Mouse (Mus musculus): ENCODE data around the gene Pigw. TPM values are rescaled to one million over a fixed set of nuclear protein-coding genes. Genes with fewer than 3 reads are reported as not detected.

The Pigw gene
- polyA plus RNA-seq, 1 experiment = 4.5 TPM

DNA sequence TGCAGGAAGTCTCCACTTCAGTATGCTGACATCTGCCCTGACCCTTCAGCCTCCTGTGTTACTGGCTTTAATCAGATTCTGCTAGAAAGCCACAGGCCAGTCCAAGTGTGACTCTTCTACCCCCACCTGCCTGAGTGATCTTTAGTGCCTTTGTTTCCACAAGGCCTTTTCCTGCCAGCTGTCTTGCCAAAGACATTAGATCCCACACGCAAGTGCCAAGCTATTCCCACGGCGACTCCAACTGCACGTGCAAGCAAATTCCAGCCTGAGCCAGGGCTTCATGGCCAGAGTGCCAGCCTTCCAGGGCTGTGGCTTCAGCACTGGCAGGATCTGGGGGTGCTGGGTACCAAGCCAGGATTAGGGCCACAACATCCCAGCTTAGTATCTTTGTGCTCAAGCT lies 30.3 kb upstream of the Pigw start:
- no peak overlapping the region for H3K4me2 ChIP-seq (ENCODE audit: low read depth)
- H3K36me3 ChIP-seq (ENCODE audit: control insufficient read depth, insufficient read depth) = peaks cover 10% of the 10 kb centered on the region
- no peak overlapping the region for H3ac ChIP-seq (ENCODE audit: control insufficient read depth, insufficient read length)
- H3K79me2 ChIP-seq (ENCODE audit: control insufficient read depth, insufficient read depth) = peaks cover 2% of the 10 kb centered on the region
- no peak overlapping the region for H3K4me3 ChIP-seq
- H3K27me3 ChIP-seq (ENCODE audit: control insufficient read depth, insufficient read depth, insufficient read length) = no peaks in the 10 kb centered on the region
- TF ChIP-seq MYOD1 (IDR thresholded peaks at IDR 0.05; ENCODE audit: control insufficient read depth in 1 of 3, insufficient read length in 2 of 3, low read depth in 2 of 3) = peak in 2 of 3 experiments; percentile 48 to 76
- TF ChIP-seq POLR2A (IDR thresholded peaks at IDR 0.05; ENCODE audit: insufficient read length, low read depth) = no peak
- peak in 2 of 3 experiments; percentile 70 to 88 for TF ChIP-seq MYOG (IDR thresholded peaks at IDR 0.05; ENCODE audit: control insufficient read depth in 1 of 3, insufficient read depth in 1 of 3, insufficient read length in 2 of 3, low read depth in 2 of 3)

DNA sequence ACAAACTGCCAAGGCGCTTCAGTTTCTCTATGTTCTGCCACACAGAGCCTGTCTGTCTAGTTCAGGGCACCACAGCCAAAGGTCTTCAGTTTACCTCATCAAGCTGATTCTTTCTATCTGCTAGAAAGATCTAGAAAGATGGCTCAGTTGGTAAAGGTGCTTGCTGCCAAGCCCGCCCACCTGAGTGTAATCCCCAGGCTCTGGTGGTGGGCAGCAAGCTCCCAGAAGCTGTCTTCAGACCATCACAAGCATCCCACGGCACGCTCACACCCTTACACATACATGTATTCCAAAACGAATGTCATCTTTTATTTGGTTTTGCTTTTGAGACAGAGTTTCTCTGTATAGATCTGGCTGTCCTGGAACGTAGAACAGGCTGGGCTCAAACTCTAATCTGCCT lies 28.4 kb upstream of the Pigw start:
- Histone ChIP-seq H3K36me3 (ENCODE audit: control insufficient read depth, insufficient read depth) (peaks cover 10% of the 10 kb centered on the region), H3ac (ENCODE audit: control insufficient read depth, insufficient read length) (no peak overlapping the region), H3K4me3 (no peak overlapping the region), H3K4me2 (ENCODE audit: low read depth) (no peak overlapping the region), H3K79me2 (ENCODE audit: control insufficient read depth, insufficient read depth) (no peaks in the 10 kb centered on the region), H3K27me3 (ENCODE audit: control insufficient read depth, insufficient read depth, insufficient read length) (no peaks in the 10 kb centered on the region)
- TF ChIP-seq TCF3 (IDR thresholded peaks at IDR 0.05; ENCODE audit: insufficient read length, low read depth) (no peak), MYOD1 (IDR thresholded peaks at IDR 0.05; ENCODE audit: control insufficient read depth in 1 of 3, insufficient read length in 2 of 3, low read depth in 2 of 3) (no peak), REST (IDR thresholded peaks at IDR 0.05; ENCODE audit: insufficient read depth, insufficient read length) (no peak), MYOG (IDR thresholded peaks at IDR 0.05; ENCODE audit: control insufficient read depth in 1 of 3, insufficient read depth in 1 of 3, insufficient read length in 2 of 3, low read depth in 2 of 3) (no peak), USF1 (IDR thresholded peaks at IDR 0.05; ENCODE audit: low read depth) (no peak), E2F4 (IDR thresholded peaks at IDR 0.05; ENCODE audit: insufficient read depth) (no peak), POLR2AphosphoS2 (IDR thresholded peaks at IDR 0.05; ENCODE audit: insufficient read length, low read depth) (no peak), CEBPB (IDR thresholded peaks at IDR 0.05; ENCODE audit: insufficient read depth, poor library complexity, severe bottlenecking) (no peak), SRF (IDR thresholded peaks at IDR 0.05; ENCODE audit: control insufficient read depth, insufficient read length, low read depth) (no peak), POLR2A (IDR thresholded peaks at IDR 0.05; ENCODE audit: insufficient read length, low read depth) (no peak), TCF12 (IDR thresholded peaks at IDR 0.05; ENCODE audit: insufficient read depth, poor library complexity, severe bottlenecking) (no peak), MAX (IDR thresholded peaks at IDR 0.05; ENCODE audit: low read depth) (no peak)

DNA sequence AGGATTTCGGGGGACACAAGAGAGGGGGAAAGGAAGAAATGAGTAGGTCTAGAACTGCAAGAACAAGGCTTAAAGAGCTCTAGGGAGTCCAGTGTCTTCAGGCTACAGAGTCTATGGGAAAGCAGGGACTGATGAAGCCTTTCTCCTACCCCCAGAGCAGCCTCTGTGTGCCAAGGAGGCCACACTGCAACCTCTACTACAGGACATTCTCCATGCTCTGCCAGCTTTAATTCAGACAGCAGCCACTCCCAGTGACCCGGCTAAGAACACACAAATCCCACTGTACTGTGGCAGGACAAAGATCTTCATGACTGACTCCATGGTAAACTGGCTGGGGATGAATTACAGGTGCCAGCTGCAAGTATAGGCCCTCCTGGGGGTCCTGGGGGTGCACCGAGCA lies 27.0 kb upstream of the Pigw start:
- no peak overlapping the region for H3K4me2 ChIP-seq (ENCODE audit: low read depth)
- TF ChIP-seq REST (IDR thresholded peaks at IDR 0.05; ENCODE audit: insufficient read depth, insufficient read length) (no peak), POLR2AphosphoS2 (IDR thresholded peaks at IDR 0.05; ENCODE audit: insufficient read length, low read depth) (no peak), SRF (IDR thresholded peaks at IDR 0.05; ENCODE audit: control insufficient read depth, insufficient read length, low read depth) (no peak), USF1 (IDR thresholded peaks at IDR 0.05; ENCODE audit: low read depth) (no peak), MYOG (IDR thresholded peaks at IDR 0.05; ENCODE audit: control insufficient read depth in 1 of 3, insufficient read depth in 1 of 3, insufficient read length in 2 of 3, low read depth in 2 of 3) (no peak), MAX (IDR thresholded peaks at IDR 0.05; ENCODE audit: low read depth) (no peak), TCF3 (IDR thresholded peaks at IDR 0.05; ENCODE audit: insufficient read length, low read depth) (no peak), MYOD1 (IDR thresholded peaks at IDR 0.05; ENCODE audit: control insufficient read depth in 1 of 3, insufficient read length in 2 of 3, low read depth in 2 of 3) (no peak), E2F4 (IDR thresholded peaks at IDR 0.05; ENCODE audit: insufficient read depth) (no peak), CEBPB (IDR thresholded peaks at IDR 0.05; ENCODE audit: insufficient read depth, poor library complexity, severe bottlenecking) (no peak), POLR2A (IDR thresholded peaks at IDR 0.05; ENCODE audit: insufficient read length, low read depth) (no peak), TCF12 (IDR thresholded peaks at IDR 0.05; ENCODE audit: insufficient read depth, poor library complexity, severe bottlenecking) (no peak)

DNA sequence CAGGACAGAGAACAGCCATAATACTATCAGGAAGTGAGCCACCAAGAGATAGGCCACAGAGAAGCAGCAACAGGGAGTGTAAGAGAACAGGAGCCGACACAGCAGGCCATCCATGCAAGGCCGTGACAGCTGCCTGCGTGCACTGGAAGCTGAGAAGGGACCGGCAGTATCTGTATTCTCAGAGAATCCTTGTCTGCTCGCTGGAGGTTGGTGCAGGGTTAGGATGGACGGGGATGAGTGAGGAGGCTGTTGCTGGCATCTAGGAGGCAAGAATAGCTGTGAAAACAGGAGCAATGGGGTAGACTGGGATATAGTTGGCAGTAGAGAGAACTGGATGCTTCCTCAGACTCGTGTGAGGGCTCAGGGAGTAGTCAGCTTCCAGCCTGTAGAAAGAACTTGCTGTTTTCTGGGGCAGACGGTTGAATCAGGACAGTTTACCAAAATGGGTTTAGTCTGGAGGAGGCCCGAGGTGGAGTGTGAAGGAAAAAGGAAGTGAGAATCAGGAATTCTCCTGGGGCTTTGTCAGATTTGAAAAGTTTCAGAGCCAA lies 24.6 kb upstream of the Pigw start:
- H3K36me3 ChIP-seq (ENCODE audit: control insufficient read depth, insufficient read depth) = peaks cover 14% of the 10 kb centered on the region
- no peak overlapping the region for H3K4me2 ChIP-seq (ENCODE audit: low read depth)
- no peaks in the 10 kb centered on the region for H3K79me2 ChIP-seq (ENCODE audit: control insufficient read depth, insufficient read depth)
- no peak overlapping the region for H3K4me3 ChIP-seq
- H3K27me3 ChIP-seq (ENCODE audit: control insufficient read depth, insufficient read depth, insufficient read length) = no peaks in the 10 kb centered on the region
- no peak overlapping the region for H3ac ChIP-seq (ENCODE audit: control insufficient read depth, insufficient read length)
- TF ChIP-seq MYOG (IDR thresholded peaks at IDR 0.05; ENCODE audit: control insufficient read depth in 1 of 3, insufficient read depth in 1 of 3, insufficient read length in 2 of 3, low read depth in 2 of 3) (no peak), MAX (IDR thresholded peaks at IDR 0.05; ENCODE audit: low read depth) (no peak), USF1 (IDR thresholded peaks at IDR 0.05; ENCODE audit: low read depth) (no peak)

More for the DNA sequence above, 27.0 kb upstream of the Pigw start:
- Histone ChIP-seq H3K79me2 (ENCODE audit: control insufficient read depth, insufficient read depth) (no peaks in the 10 kb centered on the region), H3K27me3 (ENCODE audit: control insufficient read depth, insufficient read depth, insufficient read length) (no peaks in the 10 kb centered on the region), H3K36me3 (ENCODE audit: control insufficient read depth, insufficient read depth) (peaks cover 10% of the 10 kb centered on the region), H3ac (ENCODE audit: control insufficient read depth, insufficient read length) (no peak overlapping the region), H3K4me3 (no peak overlapping the region)

DNA sequence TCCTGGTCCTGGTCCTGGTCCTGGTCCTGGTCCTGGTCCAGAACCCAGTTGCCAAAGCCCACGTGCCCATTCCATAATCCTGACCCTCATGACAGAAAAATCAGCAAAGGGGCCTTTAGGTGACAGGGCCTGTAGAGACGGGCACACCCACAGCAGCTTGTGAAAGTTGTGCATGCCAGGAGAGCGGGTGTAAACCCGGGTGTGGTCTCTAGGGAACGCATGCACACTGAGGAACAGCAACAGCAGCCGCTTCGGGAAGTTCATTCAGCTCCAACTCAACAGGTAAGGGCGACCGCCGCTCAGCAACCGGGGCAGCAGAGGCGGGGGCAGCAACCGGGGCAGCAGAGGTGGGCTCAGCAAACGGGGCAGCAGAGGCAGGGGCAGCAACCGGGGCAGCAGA lies 13.0 kb upstream of the Pigw start:
- TF ChIP-seq POLR2A (IDR thresholded peaks at IDR 0.05; ENCODE audit: insufficient read length, low read depth) (no peak), REST (IDR thresholded peaks at IDR 0.05; ENCODE audit: insufficient read depth, insufficient read length) (no peak), USF1 (IDR thresholded peaks at IDR 0.05; ENCODE audit: low read depth) (no peak), E2F4 (IDR thresholded peaks at IDR 0.05; ENCODE audit: insufficient read depth) (no peak), TCF12 (IDR thresholded peaks at IDR 0.05; ENCODE audit: insufficient read depth, poor library complexity, severe bottlenecking) (no peak), MAX (IDR thresholded peaks at IDR 0.05; ENCODE audit: low read depth) (no peak), POLR2AphosphoS2 (IDR thresholded peaks at IDR 0.05; ENCODE audit: insufficient read length, low read depth) (no peak), CEBPB (IDR thresholded peaks at IDR 0.05; ENCODE audit: insufficient read depth, poor library complexity, severe bottlenecking) (no peak), TCF3 (IDR thresholded peaks at IDR 0.05; ENCODE audit: insufficient read length, low read depth) (no peak), MYOG (IDR thresholded peaks at IDR 0.05; ENCODE audit: control insufficient read depth in 1 of 3, insufficient read depth in 1 of 3, insufficient read length in 2 of 3, low read depth in 2 of 3) (no peak), MYOD1 (IDR thresholded peaks at IDR 0.05; ENCODE audit: control insufficient read depth in 1 of 3, insufficient read length in 2 of 3, low read depth in 2 of 3) (no peak), SRF (IDR thresholded peaks at IDR 0.05; ENCODE audit: control insufficient read depth, insufficient read length, low read depth) (no peak)
- H3K27me3 ChIP-seq (ENCODE audit: control insufficient read depth, insufficient read depth, insufficient read length) = no peaks in the 10 kb centered on the region
- no peak overlapping the region for H3K4me3 ChIP-seq
- no peak overlapping the region for H3K4me2 ChIP-seq (ENCODE audit: low read depth)
- no peaks in the 10 kb centered on the region for H3K79me2 ChIP-seq (ENCODE audit: control insufficient read depth, insufficient read depth)
- H3K36me3 ChIP-seq (ENCODE audit: control insufficient read depth, insufficient read depth) = peaks cover 18% of the 10 kb centered on the region
- H3ac ChIP-seq (ENCODE audit: control insufficient read depth, insufficient read length) = no peak overlapping the region
